Mouse (Mus musculus) mouse trophoblast stem cell (cell line): ENCODE measurements around the gene Mta2.
"Not testable (repeated sequence)": the region's sequence is repeated elsewhere in the genome, so short reads cannot be mapped to it uniquely, and the experiment has no call there.

ENCODE experiments used
- in situ Hi-C, 2 experiments: fragments of 300-500 bp; cut with MseI, MboI; formaldehyde crosslinking; loops; 2 replicates in 1 of 2; 3 replicates in 1 of 2; pipeline ENCODE4 v1.15.1; 2025

Gene Mta2

DNA sequence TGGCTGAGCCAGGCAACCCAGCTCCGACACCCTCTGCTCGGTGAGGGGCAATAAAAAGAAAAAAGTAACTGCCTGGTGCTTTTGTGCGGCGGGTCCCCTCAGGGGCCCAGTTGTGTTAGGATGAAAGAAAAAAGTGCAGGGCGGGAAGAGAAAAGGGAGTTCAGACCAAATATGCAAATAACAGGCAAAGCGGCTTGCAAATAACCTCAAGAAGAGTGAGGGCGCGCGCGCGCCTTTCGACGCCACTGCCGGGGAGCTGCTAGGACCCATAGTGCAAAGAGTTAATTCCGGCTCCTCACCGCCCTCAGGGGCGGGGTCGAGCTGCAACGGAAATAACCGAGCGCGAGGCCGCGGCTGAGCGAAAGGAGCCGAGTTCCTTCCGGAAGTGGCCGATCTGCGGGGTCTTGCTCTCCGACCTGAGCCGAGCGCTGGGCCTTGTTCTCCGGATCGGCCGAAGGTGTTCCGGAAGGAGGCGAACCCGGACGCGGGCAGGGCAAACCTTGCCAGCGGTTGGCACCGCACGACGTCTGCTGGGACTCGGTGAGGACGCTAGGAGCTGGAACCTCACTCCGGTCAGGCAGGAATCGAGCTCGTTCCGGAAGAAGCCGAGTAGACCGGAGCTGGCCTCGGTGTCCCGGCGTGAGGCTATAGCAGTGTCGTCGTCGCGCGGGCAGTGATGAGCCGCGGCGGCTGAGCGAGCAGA lies at the start of gene Mta2:
Gene Mta2 (plus strand): TSS at position 361 of the 703 bp plus-strand sequence.
- in situ Hi-C loops: no loop called here

DNA sequence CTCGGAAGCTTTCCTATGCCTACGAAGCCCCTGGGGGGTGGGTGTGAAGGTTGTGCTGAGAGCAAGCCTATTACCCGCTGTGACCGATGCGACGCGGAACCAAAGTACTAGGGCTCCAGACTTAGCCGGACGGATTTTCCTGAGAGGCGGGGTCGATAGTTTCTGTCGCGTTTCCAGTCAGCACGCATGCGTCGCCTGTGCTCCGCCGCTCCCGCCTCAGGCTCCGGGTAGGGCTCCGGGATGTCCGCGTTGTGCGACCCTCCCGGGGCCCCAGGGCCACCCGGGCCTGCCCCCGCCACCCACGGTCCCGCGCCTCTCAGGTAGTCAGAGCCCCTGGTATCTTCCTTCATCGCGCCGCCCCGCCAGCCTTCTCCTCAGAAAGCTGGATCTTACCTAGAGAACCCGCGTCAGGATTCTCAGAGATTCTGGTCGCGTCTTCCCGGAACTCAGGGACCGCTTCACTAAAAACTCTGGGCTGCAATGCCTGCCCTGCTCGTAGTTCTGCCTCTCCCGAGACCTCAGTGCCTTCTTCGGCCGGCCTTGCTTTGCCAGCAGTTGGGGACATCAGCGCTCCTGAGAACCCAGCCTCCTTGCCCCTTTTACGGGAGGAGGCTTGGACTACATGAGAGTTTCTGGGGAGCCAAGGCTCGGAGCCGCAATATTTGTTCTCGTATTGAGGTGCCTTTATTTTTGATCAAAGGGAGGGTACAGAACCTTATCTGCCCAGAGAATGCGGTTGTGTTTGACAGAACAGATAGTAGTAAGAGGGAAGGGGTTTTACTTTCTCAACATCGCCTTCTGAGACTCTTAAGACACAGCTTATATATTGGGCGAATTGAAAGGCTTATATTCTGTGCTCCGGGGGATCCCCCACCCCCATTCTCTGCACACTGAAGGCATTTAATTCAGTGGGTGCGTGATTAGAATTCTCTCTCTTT lies 48.6 kb upstream of the Mta2 start, which contains the start of gene Ints5:
Gene Ints5 (plus strand): TSS at position 177 of the 938 bp plus-strand sequence.
- in situ Hi-C loops: no loop called here

DNA sequence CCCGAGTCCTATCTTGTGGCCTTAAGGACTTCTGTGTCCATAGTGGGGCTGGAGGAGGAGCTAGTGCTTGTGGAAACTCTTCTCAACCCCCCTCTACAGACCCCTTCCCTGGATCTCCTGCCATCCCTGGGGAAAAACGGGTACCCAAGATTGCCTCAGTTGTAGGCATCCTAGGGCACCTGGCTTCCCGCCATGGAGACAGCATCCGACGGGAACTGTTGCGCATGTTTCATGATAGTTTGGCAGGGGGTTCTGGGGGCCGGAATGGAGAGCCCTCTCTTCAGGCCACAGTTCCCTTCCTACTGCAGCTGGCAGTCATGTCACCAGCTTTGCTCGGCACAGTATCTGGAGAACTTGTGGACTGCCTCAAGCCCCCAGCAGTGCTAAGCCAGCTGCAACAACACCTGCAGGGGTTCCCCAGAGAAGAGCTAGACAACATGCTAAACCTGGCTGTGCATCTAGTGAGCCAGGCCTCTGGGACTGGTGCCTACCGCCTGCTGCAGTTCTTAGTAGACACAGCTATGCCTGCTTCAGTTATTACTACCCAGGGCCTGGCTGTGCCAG lies 46.2 kb upstream of the Mta2 start:
- in situ Hi-C loops: no loop called here

DNA sequence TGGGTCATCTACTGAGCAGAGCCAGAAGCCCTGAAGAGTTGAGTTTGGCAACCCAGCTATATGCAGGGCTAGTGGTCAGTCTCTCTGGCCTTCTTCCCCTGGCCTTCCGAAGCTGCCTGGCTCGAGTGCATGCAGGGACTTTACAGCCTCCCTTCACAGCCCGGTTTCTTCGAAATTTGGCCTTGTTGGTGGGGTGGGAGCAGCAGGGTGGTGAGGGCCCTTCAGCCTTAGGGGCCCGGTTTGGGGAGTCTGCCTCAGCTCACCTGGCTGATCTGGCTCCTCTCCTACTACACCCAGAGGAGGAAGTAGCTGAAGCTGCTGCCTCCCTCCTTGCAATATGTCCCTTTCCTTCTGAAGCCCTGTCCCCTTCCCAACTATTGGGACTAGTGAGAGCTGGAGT lies 45.4 kb upstream of the Mta2 start:
- in situ Hi-C loops: not testable (repeated sequence)

DNA sequence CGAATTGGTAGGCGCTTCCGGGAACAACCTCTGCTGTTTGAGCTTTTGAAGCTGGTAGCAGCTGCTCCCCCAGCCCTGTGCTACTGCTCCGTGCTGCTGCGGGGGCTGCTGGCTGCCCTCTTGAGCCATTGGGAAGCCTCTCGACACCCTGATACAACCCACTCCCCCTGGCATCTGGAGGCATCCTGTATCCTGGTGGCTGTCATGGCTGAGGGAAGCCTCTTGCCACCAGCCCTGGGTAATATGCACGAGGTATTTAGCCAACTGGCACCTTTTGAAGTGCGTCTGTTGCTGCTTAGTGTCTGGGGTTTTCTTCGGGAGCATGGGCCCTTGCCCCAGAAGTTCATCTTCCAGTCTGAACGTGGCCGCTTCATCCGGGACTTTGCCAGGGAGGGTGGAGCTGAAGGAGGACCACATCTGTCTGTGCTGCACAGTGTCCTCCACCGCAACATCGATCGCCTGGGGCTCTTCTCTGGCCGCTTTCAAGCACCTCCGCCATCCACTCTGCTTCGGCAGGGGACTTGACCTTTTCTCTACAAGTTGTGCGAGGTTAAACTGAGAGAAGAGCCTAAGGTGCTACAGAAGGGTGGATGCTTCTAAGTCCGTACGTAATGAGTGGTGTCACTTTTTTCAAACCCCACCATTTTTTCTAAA lies 44.3 kb upstream of the Mta2 start:
- in situ Hi-C loops: not testable (repeated sequence)

DNA sequence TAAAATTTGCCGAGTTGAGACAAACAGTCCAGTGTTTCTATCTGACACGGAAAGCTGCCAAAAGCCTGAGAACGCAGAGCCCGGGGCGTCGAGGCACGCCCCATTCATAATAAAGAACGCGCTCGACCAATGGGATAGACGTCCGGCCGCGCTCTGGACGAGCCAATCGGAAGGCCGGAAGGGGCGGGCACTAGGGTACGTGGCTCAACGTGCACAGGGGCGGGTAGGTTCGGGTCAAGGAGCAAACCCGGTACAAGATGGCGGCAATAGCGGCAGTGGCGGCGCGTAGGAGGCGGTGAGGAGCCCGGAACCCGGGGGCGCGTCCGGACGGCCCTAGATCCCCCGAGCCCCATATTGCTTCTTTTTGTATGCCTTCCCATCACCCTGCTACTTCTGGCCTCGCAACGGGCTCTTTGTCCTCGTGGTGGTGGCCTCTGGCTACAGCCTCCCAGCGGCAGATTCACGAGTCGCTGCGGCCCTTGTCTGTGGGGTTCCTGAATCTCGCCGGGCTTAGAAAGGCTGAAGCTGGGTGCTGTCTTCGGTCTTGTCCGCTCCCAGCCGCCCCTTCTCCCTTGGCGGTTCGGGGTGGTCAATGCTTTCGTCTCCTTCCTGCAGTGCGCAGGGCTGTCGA lies 43.7 kb upstream of the Mta2 start, which contains the start of gene Ganab:
Gene Ganab (plus strand): TSS at position 207 of the 631 bp plus-strand sequence.
- in situ Hi-C loops: no loop called here

DNA sequence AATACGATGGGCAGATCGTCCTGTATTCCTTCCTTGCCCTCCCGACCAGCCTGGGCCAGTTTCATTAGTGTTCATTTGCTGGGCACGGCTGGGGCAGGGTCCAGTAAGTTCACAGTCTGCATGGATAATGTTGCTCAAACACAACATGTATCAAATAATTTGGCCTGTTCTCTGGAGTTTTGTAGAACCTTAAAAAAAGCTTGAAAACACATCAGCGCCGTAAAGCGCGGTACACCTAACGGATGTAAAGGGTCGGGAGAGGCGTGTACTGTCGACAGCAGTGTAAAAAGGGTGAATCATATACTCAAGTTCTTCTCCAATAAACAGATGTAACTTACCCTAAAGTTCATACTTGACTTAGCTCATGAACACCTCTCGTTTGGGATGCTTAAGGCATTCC lies 43.1 kb upstream of the Mta2 start:
- in situ Hi-C loops: no loop called here

DNA sequence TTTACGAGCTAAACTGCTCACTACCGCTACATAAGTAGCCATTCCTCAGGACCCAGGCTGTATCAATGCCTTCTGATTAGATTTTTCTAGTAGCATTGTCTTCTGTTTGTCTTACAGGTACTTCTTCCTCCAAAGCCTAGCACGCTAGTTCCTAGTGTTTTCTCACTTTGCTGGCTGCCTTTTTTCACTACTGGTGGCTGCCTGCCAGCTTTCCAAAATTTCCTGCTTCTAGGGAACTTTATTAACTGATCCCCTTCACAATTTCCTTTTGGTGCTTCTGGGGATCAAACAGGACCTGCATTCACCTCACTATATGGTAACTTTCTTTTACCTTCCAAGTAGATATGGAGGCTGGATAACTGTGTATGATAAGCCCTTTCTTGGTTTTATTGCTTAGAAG lies 42.6 kb upstream of the Mta2 start:
- in situ Hi-C loops: no loop called here

DNA sequence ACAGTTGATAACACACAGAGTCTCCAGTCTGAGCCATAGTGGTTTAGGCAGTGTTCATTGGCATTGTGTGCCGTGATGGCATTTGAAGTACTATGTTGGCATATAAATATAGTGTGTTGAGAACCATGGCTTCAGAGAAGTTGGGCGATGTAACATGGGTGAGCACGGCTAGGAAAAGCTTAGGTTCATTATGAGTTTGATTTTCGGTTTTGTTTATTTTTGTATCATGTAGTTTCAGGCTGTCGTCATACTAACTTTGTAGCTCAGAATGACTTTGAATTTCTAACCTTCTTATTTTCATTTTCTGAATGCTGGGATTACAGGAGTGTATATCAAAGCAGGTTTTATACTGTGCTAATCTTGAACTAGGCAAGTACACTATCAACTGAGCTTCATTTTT lies 38.3 kb upstream of the Mta2 start:
- in situ Hi-C loops: no loop called here

DNA sequence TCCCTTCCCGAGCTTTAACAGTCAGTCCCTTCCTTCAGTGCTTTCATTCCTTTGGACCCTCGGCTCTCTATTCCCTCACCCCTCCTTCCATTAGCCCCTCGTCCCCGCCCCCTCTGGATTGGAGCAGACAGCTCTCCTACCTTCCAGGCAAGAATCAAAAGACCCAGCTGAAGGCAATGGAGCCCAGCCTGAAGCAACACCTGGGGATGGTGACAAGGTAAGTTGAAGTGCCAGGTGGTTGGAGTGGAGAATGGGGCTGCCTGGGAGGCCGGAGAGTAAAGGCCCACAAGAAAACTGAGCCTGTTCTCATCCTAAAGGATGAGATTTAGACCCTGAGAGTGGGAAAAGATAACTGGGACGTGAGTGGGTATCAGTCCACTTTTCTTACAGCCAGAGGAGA lies 33.1 kb upstream of the Mta2 start:
- in situ Hi-C loops: no loop called here

DNA sequence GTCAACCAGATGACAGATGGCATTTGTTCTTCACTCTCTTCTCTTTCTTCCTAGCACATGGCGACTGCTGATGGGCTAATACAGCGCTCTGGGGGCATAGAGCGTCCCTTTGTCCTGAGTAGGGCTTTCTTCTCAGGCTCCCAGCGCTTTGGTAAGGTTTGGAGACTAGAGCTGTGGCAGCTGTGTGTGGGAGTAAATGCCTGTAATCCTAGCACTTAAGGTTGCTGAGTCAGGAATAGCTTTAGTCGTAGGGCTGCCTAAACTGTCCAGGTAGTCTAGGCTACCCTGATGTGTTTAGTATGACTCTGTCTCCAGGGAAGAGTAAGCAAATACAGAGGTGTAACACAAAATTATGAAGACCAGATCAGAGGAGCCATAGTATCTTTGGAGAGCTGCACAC lies 29.9 kb upstream of the Mta2 start:
- in situ Hi-C loops: no loop called here

DNA sequence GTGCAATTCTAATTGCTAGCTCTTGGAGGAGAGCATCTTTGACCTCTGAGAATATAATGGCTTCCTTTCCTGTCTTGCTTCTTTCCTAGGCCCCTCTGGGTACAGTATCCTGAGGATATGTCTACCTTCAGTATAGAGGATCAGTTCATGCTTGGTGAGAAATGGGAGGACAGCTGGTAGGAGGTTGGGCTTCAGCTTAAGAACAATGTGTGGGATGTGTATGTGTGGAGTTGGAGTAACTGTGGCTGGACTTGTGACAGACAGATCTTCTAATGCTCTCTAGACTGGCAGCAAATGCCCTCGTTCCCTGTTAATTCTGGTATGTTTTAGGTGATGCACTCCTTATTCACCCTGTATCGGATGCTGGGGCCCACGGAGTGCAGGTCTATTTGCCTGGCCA lies 27.5 kb upstream of the Mta2 start:
- in situ Hi-C loops: no loop called here

DNA sequence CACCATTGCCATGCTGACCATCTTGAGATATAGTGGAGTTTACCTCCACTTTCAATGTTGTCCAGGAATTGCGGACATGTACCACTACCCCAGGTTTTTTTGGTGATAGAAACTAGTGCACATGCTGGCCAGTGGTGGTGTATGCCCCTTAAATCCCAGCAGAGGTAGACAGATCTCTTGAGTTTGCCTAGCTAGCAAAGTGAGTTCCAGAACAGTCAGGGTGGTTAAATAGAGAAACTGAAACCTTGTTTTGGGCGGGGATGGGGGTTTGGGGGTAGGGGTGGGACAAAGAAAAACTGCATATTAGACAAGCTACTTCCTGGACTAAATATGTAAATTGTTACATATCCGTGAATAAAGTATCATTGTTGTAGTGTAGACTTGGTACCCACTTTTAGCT lies 22.7 kb upstream of the Mta2 start:
- in situ Hi-C loops: no loop called here

DNA sequence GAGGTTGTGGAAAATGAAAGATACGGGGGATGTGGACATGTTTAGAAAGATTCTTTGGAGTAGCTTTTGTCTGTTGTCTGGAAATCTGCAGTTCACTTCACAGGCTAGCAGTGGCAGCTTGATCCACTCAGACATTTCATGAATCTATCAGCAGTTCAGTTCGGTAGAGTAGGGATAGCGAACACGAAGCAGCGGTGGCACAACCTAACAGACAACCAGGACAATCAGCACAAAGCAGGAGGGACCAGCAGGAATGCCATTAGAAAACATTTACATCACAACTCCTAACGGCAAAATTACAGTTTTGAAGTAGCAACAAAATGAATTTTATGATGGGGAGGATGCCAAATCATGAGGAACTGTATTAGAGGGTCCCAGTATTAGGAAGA lies 22.0 kb upstream of the Mta2 start:
- in situ Hi-C loops: no loop called here

DNA sequence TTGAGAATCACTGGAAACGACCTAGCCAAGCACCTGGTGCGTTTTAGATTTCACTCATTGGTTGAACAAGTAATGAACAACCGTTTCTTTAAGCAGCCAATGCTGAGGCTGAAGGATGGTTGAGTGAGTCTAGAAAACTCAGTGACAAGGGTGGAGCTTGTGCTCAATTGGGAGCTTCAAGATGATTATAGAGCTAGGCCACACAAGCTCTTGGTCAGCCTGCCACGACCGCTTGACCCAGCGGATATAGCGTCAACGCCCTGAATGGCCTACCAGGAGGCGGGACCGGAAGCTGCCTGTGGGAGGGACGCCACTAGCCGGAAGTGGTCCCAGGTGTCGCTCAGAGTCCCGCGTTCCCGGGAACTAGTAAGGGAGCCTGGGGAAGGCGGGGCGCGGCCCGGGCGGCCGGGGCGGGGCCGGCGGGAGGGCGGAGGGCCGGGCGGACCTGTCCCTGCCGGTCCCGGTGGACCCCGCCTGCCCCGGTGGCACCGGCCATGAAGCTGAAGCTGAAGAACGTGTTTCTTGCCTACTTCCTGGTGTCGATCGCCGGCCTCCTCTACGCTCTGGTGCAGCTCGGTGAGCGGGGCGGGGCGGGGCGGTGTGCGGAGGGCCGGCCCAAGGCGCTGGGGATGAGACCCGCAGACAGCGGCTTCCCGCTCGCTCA lies 21.5 kb upstream of the Mta2 start, which contains the start of gene B3gat3:
Gene B3gat3 (plus strand): TSS at position 302 of the 664 bp plus-strand sequence.
- in situ Hi-C loops: no loop called here

DNA sequence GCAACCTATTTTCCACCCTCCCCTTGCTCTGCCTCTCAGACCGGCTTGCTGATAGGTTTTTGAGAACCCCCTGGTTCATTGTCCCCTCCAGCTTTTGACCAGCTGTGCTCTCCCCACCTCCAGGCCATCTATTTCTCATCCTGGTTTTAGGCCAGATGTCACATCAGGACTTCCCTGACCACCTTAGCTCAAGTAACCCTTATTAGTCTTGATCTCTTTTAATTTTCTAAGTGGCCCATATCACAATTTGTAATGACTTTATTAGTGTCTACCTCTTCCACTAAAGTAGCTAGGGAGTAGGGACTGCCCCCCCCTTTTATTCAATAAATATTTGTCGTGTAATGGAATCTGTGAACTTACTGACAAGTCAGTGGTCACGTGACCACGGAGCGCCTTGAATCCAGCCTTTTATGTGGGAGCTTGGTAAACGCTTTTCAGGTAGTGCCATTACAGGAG lies 20.8 kb upstream of the Mta2 start:
- in situ Hi-C loops: no loop called here

DNA sequence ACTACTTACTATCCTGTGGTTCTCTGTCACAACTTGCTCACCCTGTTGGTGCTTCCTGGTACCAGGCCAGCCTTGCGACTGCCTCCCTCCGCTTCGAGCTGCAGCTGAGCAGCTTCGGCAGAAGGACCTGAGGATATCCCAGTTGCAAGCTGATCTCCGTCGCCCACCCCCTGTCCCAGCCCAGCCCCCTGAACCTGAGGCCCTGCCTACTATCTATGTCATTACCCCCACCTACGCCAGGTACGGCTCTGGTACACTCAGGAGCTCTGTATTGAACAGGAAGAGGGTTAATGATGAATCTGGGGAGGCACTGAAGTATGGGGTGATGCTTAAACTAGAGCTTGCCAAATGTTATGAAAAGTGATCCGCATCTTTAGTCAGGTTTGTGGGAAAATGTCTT lies 19.9 kb upstream of the Mta2 start:
- in situ Hi-C loops: no loop called here

DNA sequence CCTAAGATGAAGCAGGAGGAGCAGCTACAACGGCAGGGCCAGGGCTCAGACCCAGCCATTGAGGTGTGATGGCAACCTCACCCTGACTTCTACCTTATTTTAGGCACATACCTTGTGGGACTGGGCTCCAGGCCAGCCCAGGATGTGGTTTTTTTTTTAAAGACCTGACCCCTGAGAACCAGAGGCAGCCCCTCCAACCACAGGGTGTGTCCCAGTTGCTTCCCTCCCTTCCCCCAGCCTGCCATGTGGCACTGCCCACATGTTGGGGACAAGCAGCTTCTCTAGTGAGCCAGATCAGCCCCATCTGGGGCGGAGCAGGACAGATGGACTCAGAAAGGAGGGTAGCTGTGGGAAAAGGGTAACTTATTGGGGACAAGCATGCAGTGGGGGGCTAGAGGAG lies 14.9 kb upstream of the Mta2 start:
- in situ Hi-C loops: no loop called here

DNA sequence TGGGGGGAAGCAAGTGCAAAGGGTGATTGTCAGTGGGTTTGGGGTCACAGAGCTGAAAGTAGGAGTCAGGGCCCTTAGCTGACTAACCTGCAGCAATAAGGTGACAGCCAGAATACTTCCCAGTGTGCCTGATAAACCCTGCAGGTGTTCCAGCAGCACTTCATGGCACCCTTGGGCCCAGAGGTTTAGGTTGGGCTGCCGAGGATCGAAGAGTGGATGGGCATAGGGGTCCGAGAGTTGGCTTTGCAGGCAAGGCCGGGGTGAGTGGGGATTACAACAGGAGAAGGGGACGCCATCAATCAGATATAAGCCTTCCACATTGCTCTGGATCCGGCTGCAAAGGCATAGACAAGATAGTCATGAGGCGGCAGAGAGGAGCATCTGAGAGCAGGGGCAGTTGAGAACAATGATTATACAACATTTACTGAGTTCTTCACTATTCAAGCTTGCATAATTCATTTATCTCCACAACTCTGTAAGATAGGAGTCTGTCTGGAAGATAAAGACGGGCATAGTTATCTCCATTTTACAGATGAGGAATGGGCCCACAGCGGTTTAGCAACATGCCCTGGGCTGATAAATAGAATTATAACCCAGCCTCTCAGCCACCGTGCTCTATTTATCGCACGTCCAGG lies 13.7 kb upstream of the Mta2 start:
- in situ Hi-C loops: no loop called here

DNA sequence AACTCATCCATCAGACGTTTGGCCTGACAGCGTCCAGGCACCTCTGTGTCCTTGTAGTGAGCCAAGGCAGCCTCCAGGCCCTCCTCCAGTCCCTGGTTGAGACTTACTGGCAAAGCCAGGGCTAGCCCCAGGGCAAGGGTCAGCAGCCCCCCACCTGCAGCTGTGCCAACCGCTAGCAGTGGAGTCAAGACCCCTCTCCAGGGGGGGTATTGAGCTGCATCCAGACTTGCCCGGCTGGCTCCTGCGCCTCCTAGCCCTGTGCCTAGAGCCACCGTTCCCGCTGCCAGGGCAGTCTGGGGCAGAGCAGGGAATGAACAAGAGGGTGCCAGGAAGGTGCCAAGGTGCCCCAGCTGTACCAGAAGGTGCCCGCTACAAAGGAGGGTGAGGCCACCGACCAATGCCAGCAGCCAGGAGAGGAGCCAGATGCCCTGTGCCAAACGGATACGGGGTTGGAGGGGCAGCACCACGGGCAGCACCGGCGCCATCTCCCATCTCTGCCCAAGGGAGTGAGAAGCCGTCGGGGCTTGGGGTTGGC lies 12.9 kb upstream of the Mta2 start:
- in situ Hi-C loops: no loop called here
